Mouse (Mus musculus) adrenal gland, postnatal 36 days (tissue): ENCODE measurements at regions not wholly inside any gene's neighbourhood (a gene's known extent, or its start where the extent isn't known, plus 50 kb on each side); places are given as distances from the start of the nearest gene placed in this dataset.

Experiments used
- DNase-seq, 2 experiments: peaks; one replicate each; pipeline ENCODE4 v3.0.0; 2021; ENCODE audit warnings: mixed read lengths in 1 of 2

GRCm38 (mm10) chr4:31831469-31831868 lies 132.4 kb upstream of the Map3k7 start:
- no peak for DNase-seq

GRCm38 (mm10) chr4:31833828-31834227 lies 130.1 kb upstream of the Map3k7 start:
- no peak for DNase-seq

GRCm38 (mm10) chr4:31835051-31835450 lies 128.8 kb upstream of the Map3k7 start:
- no peak for DNase-seq

GRCm38 (mm10) chr4:31838592-31838991 lies 125.3 kb upstream of the Map3k7 start:
- no peak for DNase-seq

- no peak for DNase-seq
Measured at GRCm38 (mm10) chr4:31849763-31850162, 114.1 kb upstream of the Map3k7 start.

GRCm38 (mm10) chr4:31851006-31851405 lies 112.9 kb upstream of the Map3k7 start:
- DNase-seq, result peak; percentile 17 to 42

GRCm38 (mm10) chr4:31853851-31854250 lies 110.0 kb upstream of the Map3k7 start:
- no peak for DNase-seq

GRCm38 (mm10) chr4:31860389-31860788 lies 103.5 kb upstream of the Map3k7 start:
- DNase-seq, result no peak

GRCm38 (mm10) chr4:31861172-31861571 lies 102.7 kb upstream of the Map3k7 start:
- no peak for DNase-seq

GRCm38 (mm10) chr4:31872985-31873983 lies 90.6 kb upstream of the Map3k7 start:
- peak; percentile 19 to 45 for DNase-seq

GRCm38 (mm10) chr4:31877389-31877788 lies 86.5 kb upstream of the Map3k7 start:
- peak in 1 of 2 experiments; percentile 0 for DNase-seq

GRCm38 (mm10) chr4:31878493-31879191 lies 85.3 kb upstream of the Map3k7 start:
- DNase-seq, result no peak

- DNase-seq, result no peak
Measured at GRCm38 (mm10) chr4:31879192-31879585, 84.7 kb upstream of the Map3k7 start.

GRCm38 (mm10) chr4:31880213-31880612 lies 83.7 kb upstream of the Map3k7 start:
- no peak for DNase-seq

GRCm38 (mm10) chr4:31889673-31890072 lies 74.2 kb upstream of the Map3k7 start:
- peak in 1 of 2 experiments; percentile 21 for DNase-seq

- DNase-seq, result peak in 1 of 2 experiments; percentile 2
Measured at GRCm38 (mm10) chr4:31909086-31909673, 54.7 kb upstream of the Map3k7 start.
